Mouse (Mus musculus) layer of hippocampus, adult 8-10 months (tissue): ENCODE data around the gene Mea1. TPM values are rescaled to one million over a fixed set of nuclear protein-coding genes. Genes with fewer than 3 reads are reported as not detected.

ENCODE experiments used
- DNase-seq, 2 experiments: peaks; one replicate each; pipeline ENCODE4 v3.0.0; 2022; ENCODE audit warnings: low spot score in 2 of 2
- total RNA-seq, 4 experiments: library from RNA; stranded (reverse); gene quantifications; 2 replicates each; pipeline ENCODE4 v1.2.4; 2022

The Mea1 gene
- total RNA-seq, 4 experiments from 2014 or later, result 92.7 to 105 (median 96.4) TPM

GRCm38 (mm10) chr17:46704887-46705835 lies 26.6 kb downstream of the Mea1 start, which contains the start of gene Ppp2r5d:
Gene Ppp2r5d (minus strand): TSS chr17:46705111.
- peak; percentile 96 to 98 for DNase-seq

GRCm38 (mm10) chr17:46706375-46707089 lies 27.9 kb downstream of the Mea1 start:
- no peak for DNase-seq

GRCm38 (mm10) chr17:46710959-46711597 lies 32.5 kb downstream of the Mea1 start, which contains the start of gene Pex6:
Gene Pex6 (plus strand): TSS chr17:46711463.
- DNase-seq, result peak; percentile 89 to 90

GRCm38 (mm10) chr17:46711612-46712271 lies 33.1 kb downstream of the Mea1 start:
- peak in 1 of 2 experiments; percentile 31 for DNase-seq

- DNase-seq, result no peak
Measured at GRCm38 (mm10) chr17:46712442-46712841, 33.8 kb downstream of the Mea1 start.

GRCm38 (mm10) chr17:46713849-46714248 lies 35.3 kb downstream of the Mea1 start:
- DNase-seq, result no peak

- DNase-seq, result no peak
Measured at GRCm38 (mm10) chr17:46714756-46715481, 36.3 kb downstream of the Mea1 start.

GRCm38 (mm10) chr17:46721077-46721476 lies 42.5 kb downstream of the Mea1 start:
- no peak for DNase-seq

GRCm38 (mm10) chr17:46724477-46725084 lies 46.0 kb downstream of the Mea1 start:
- DNase-seq, result no peak

GRCm38 (mm10) chr17:46725273-46725672 lies 46.7 kb downstream of the Mea1 start:
- DNase-seq, result no peak

GRCm38 (mm10) chr17:46725731-46726645 lies 47.4 kb downstream of the Mea1 start:
- DNase-seq, result no peak

GRCm38 (mm10) chr17:46727271-46727670 lies 48.7 kb downstream of the Mea1 start:
- DNase-seq, result no peak

- no peak for DNase-seq
Measured at GRCm38 (mm10) chr17:46728021-46728420, 49.4 kb downstream of the Mea1 start.

GRCm38 (mm10) chr17:46728496-46728895 lies 49.9 kb downstream of the Mea1 start:
- DNase-seq, result no peak

GRCm38 (mm10) chr17:46728904-46729318 lies 50.3 kb downstream of the Mea1 start, which contains the start of gene Gnmt:
Gene Gnmt (minus strand): TSS chr17:46729168.
- no peak for DNase-seq
